ENCODE assay signal across 15 mouse cellular contexts in genomic region chr11:55236815-55237214, GRCm38 (mm10). TPM values are rescaled to one million over a fixed set of nuclear protein-coding genes. Genes with fewer than 3 reads are reported as not detected.
"Had no signal": no experiment of that assay in that cellular context is flagged by ENCODE, and none has a peak within 500 bp of the region (broad histone marks: within the 10 kb centered on the region; RNA-seq: fewer than 3 reads in every experiment).

No protein-coding gene starts in this region.

- DNase-seq: kidney, adult 2 months; kidney, postnatal 10 days; kidney, postnatal 36 days; layer of hippocampus, postnatal 36 days; liver, embryonic 13.5 days; lung, adult 2 months; right cerebral cortex, postnatal 4 days; thymus, adult 2 months; thymus, postnatal 14 days; thymus, postnatal 4 days had no signal

RNA-seq across cellular contexts. Expression of gene Slc36a2, which starts 51.9 kb away (rescaled TPM):
- total RNA-seq: liver, adult 2 months; monocyte, adult 5-6 weeks; neutrophil, adult 5-6 weeks had no signal
- polyA plus RNA-seq: intestine, postnatal 0 days; liver, adult 2 months; myocyte had no signal
